Mouse (Mus musculus) bone marrow, adult 2 months (tissue): ENCODE data around the gene Gdpd5. TPM values are rescaled to one million over a fixed set of nuclear protein-coding genes. Genes with fewer than 3 reads are reported as not detected.

Source experiments
- H3K27ac ChIP-seq: fragments of 200-500 bp; 2 replicates; pipeline ENCODE4 v1.5.1; 2012; ENCODE audit warnings: low read depth, mild to moderate bottlenecking, control low read depth, inconsistent platforms, low read length; ENCODE audit not compliant: control insufficient read depth, poor library complexity, insufficient read depth
- H3K4me1 ChIP-seq: fragments of 200-500 bp; 2 replicates; pipeline ENCODE4 v1.6.1; 2011; ENCODE audit warnings: low read length; ENCODE audit not compliant: control insufficient read depth, insufficient read depth
- H3K4me3 ChIP-seq: fragments of 200-500 bp; replicated peaks from 2 replicates; pipeline ENCODE3; 2011; ENCODE audit warnings: mild to moderate bottlenecking, low read depth, low read length, control low read depth; ENCODE audit not compliant: control insufficient read depth
- CTCF ChIP-seq: fragments of 200-500 bp; IDR thresholded peaks from 2 replicates; pipeline ENCODE4 v1.5.1; 2011; ENCODE audit warnings: low read length, control low read depth; ENCODE audit not compliant: control insufficient read depth, insufficient read depth
- POLR2A ChIP-seq: fragments of 200-500 bp; IDR thresholded peaks from 2 replicates; pipeline ENCODE4 v1.6.1; 2011; ENCODE audit warnings: low read depth, mild to moderate bottlenecking, control low read depth, low read length, borderline replicate concordance; ENCODE audit not compliant: control insufficient read depth
- WGBS: fragments of 180-500 bp; shearing (Covaris S2); methylation state at CpG from one replicate; pipeline ENCODE4 v1.1.7; 2018; 5-methylcytosine and 5-hydroxymethylcytosine counted together
- polyA plus RNA-seq: library from polyadenylated mRNA; stranded (reverse); fragments of >200 nt; gene quantifications from 2 replicates; pipeline ENCODE4 v1.2.4, GENCODE M21; 2011; ENCODE audit warnings: low replicate concordance; ENCODE audit not compliant: missing spikeins, insufficient read depth, insufficient read length

Gene Gdpd5
- polyA plus RNA-seq, 1 experiment = 1.5 TPM

- no peak for TF ChIP-seq POLR2A
- TF ChIP-seq CTCF = no peak
- 2% methylated on average over 24 of the region's 24 CpGs for WGBS
- Histone ChIP-seq H3K4me3 (peak overlapping the region; percentile 72), H3K27ac (peak overlapping the region; percentile 59), H3K4me1 (no peaks in the 10 kb centered on the region; the same call in 1 of the 2 replicates)
Observed at GRCm38 (mm10) chr7:99380491-99381213, 562 bp upstream of the Gdpd5 start.

GRCm38 (mm10) chr7:99382088-99383000 lies 1.1 kb downstream of the Gdpd5 start:
- Histone ChIP-seq H3K4me3 (peak overlapping the region; percentile 52), H3K4me1 (no peaks in the 10 kb centered on the region; the same call in 1 of the 2 replicates), H3K27ac (no peak overlapping the region; the same call in 1 of the 2 replicates)
- TF ChIP-seq POLR2A (no peak), CTCF (no peak)
- WGBS = 15% methylated on average over 30 of the region's 30 CpGs

DNA sequence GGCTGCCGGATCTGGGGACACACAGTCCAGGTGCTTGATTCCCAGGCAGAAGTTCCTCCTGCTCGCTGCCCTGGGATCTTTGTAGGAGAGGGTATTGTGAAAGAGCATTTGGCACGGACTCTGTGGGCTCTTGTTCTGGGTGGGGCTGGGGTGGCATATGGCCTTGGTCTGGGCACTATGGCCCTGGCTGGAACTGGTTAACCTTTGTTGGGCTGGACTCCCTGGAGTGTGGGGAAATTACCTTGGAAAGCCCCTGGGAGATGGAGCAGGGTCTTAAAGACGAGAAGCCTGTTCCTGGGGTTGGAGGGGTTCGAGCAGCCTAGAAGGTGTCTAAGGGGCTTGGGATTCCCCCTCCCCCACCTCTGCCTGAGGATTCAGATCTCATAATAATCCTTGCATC lies 2.0 kb downstream of the Gdpd5 start:
- TF ChIP-seq POLR2A (no peak), CTCF (no peak)
- H3K27ac ChIP-seq = no peak overlapping the region
- no peak overlapping the region for H3K4me3 ChIP-seq
- 58% methylated on average over 5 of the region's 5 CpGs for WGBS
- no peaks in the 10 kb centered on the region; the same call in 1 of the 2 replicates for H3K4me1 ChIP-seq

DNA sequence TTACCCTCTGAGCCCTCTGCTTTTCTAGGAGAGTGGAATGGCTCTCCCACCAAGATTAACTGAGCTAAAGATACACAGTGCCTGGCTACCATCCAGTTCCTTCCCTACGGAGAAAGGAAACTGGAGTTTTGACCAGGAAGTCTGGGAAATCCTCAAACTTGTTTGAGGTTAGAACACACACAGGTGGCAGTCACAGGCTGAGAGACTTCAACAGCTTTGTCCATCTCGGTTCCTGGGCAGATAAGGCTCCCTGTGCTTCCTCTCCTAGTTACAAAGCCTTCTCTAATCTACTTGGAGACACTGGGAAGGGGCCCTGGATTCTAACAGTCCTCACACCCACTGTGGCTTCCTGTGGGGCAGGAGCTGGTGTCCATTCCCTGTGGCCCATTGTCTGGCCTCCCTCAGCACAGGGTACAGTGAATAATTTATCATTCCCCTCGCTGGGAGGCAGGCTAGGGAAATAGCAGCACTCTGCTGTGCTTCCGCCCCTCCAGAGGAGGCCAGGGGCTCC lies 2.9 kb downstream of the Gdpd5 start:
- Histone ChIP-seq H3K4me1 (no peaks in the 10 kb centered on the region; the same call in 1 of the 2 replicates), H3K4me3 (no peak overlapping the region), H3K27ac (no peak overlapping the region)
- WGBS = 50% methylated on average over 4 of the region's 4 CpGs
- TF ChIP-seq CTCF = no peak
- no peak for TF ChIP-seq POLR2A

- no peak for TF ChIP-seq CTCF
- no peak for TF ChIP-seq POLR2A
- WGBS = 72% methylated on average over 5 of the region's 5 CpGs
- Histone ChIP-seq H3K4me3 (no peak overlapping the region), H3K4me1 (no peaks in the 10 kb centered on the region), H3K27ac (no peak overlapping the region)
Observed at GRCm38 (mm10) chr7:99386030-99386429, 4.8 kb downstream of the Gdpd5 start.

DNA sequence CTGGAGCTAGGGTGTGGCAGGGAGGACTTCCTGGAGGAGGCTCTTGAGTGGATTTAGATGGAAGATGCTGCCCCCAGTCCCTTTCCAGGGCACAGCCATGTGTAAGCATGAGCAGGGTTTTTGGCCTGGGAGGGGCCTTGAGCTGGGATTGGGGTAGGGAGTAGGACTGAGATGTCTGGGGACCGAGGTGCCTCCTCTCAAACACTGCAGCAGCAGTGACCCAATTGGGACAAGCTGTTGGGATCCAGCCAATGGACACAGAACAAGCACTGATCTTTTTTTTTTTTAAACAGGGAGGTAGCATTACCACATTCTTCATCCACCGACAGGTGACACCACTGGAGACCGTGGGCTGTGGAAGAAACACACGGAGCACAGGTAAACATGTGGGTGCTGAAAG lies 5.6 kb downstream of the Gdpd5 start:
- TF ChIP-seq CTCF = no peak
- no peak for TF ChIP-seq POLR2A
- Histone ChIP-seq H3K4me3 (no peak overlapping the region), H3K4me1 (no peaks in the 10 kb centered on the region), H3K27ac (no peak overlapping the region)
- WGBS = 82% methylated on average over 4 of the region's 4 CpGs

DNA sequence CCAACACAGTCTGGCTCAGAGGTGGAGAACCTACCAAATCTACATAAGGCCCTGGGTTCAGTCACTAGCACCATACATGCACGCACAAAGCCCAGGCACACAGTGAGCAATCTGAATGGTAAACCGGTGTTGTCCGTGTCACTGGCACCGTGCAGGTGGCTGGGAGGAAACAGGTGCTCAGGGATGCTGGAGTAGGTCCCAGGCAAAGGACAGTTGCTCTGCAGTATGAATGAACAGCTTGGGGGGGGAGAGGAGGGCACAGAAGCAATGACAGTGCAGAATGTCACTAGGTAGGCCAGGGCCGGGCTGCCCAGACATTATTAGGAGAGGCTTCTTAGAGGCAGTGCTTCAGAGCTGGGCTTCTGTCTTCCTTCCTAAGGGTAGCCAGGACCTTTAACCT lies 6.1 kb downstream of the Gdpd5 start:
- no peak overlapping the region for H3K4me3 ChIP-seq
- no peaks in the 10 kb centered on the region for H3K4me1 ChIP-seq
- WGBS = 58% methylated on average over 5 of the region's 5 CpGs
- H3K27ac ChIP-seq = no peak overlapping the region
- TF ChIP-seq CTCF (no peak), POLR2A (no peak)

DNA sequence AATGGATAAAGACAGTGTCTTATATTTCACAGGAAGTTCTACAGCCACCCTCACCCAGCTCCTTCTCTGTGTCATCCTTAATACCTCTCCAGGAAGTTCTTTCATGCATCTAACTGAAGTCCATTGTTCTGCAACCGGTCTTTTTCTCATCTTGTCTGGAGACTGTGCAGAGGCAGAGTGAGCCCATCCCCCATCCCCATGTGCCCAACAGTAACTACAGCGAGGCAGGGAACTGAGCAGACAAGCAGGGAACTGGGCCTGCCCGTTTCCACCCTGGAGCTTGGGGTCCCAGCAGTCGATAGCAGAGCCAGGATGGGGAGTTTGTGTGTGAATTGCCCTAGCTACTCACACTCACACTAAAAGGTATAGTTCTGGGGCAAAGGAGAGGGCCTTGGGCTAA lies 9.3 kb downstream of the Gdpd5 start:
- no peak for TF ChIP-seq CTCF
- TF ChIP-seq POLR2A = no peak
- 71% methylated on average over 4 of the region's 4 CpGs for WGBS
- Histone ChIP-seq H3K27ac (no peak overlapping the region), H3K4me3 (no peak overlapping the region), H3K4me1 (no peaks in the 10 kb centered on the region)
